Mouse (Mus musculus): ENCODE data around the gene Sec14l1. TPM values are rescaled to one million over a fixed set of nuclear protein-coding genes. Genes with fewer than 3 reads are reported as not detected.

The Sec14l1 gene
- polyA plus RNA-seq, 1 experiment from 2014 or later: 42.1 TPM

Small RNAs within 50 kb of the gene (microRNA-seq; reads per million reads assigned to microRNA genes)
- not detected for gene Gm24323
- 1.7 reads per million for gene Mir6516

Other genes with a start within 250 kb of the Sec14l1 start
- gene Mgat5b, start 196.3 kb upstream of the Sec14l1 start, polyA plus RNA-seq (2015; fragmentation: Nextera tagmentation; extraction: Ambion mirVana): 0.64 and 0.85 TPM in 2 replicates
- 50.6 and 76.8 TPM in 2 replicates for gene Sept9, start 84.5 kb downstream of the Sec14l1 start, polyA plus RNA-seq (2015; fragmentation: Nextera tagmentation; extraction: Ambion mirVana)